Mouse (Mus musculus): ENCODE results near the gene 1700056E22Rik. TPM values are rescaled to one million over a fixed set of nuclear protein-coding genes. Genes with fewer than 3 reads are reported as not detected.

The 1700056E22Rik gene
- polyA plus RNA-seq, 1 experiment: 0.97 TPM

DNA sequence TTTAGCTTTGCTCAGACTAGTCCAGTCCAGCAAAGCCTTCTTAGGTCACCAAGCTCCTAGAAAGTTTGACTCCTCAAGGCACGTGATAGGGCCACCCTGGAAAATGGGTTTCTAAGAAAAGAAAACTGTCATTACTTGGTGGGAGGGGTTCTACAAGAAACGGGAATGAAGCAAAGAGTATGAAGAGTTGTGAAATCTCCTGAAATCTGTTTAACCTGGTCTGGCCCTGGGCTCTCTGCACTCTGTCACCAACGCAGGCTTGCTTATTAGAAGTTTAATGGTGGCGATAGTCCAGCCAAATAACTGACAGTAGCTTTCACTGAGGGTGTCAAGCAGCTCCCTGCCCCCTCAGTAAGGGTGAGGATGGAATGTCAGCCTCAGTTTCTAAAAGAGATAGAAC lies 19.0 kb upstream of the 1700056E22Rik start:
- no peak for DNase-seq
- 52% methylated on average over 4 of the region's 4 CpGs for WGBS
- H3K4me3 ChIP-seq (replicated peaks; ENCODE audit: extremely low read depth, low read depth, low read length): no peak overlapping the region

DNA sequence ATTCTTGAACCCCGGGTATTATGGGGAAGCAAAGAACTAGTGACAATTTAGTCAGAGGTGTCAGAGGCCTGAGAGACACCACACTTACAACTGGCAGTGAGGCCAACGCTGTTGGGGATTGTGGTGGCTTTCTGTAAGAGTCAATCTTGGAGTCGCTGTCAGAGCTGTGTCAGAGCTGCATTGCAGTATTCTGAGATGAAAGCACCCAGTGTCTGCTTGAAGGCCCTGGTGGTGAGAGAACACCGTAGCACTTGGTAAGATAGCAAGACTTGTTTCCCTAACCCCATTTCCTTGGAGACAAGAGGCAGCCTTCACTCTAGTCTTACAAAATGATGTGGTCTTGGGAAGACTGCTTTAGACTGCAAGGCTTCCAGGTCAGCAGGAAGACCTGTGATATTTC lies 18.2 kb upstream of the 1700056E22Rik start:
- WGBS: 58% methylated on average over 4 of the region's 4 CpGs
- H3K4me3 ChIP-seq (replicated peaks; ENCODE audit: extremely low read depth, low read depth, low read length): no peak overlapping the region
- H3K4me1 ChIP-seq (ENCODE audit: control insufficient read depth, insufficient read depth, low read length): peaks cover 21% of the 10 kb centered on the region
- no peak for DNase-seq
- TF ChIP-seq POLR2A (IDR thresholded peaks at IDR 0.05; ENCODE audit: borderline replicate concordance, extremely low read depth, low read depth, low read length) (no peak), CTCF (IDR thresholded peaks at IDR 0.05; ENCODE audit: insufficient read depth, low read length) (no peak)

More for the DNA sequence above, 19.0 kb upstream of the 1700056E22Rik start:
- H3K4me1 ChIP-seq (ENCODE audit: control insufficient read depth, insufficient read depth, low read length): peaks cover 18% of the 10 kb centered on the region
- TF ChIP-seq CTCF (IDR thresholded peaks at IDR 0.05; ENCODE audit: insufficient read depth, low read length) (no peak), POLR2A (IDR thresholded peaks at IDR 0.05; ENCODE audit: borderline replicate concordance, extremely low read depth, low read depth, low read length) (no peak)

DNA sequence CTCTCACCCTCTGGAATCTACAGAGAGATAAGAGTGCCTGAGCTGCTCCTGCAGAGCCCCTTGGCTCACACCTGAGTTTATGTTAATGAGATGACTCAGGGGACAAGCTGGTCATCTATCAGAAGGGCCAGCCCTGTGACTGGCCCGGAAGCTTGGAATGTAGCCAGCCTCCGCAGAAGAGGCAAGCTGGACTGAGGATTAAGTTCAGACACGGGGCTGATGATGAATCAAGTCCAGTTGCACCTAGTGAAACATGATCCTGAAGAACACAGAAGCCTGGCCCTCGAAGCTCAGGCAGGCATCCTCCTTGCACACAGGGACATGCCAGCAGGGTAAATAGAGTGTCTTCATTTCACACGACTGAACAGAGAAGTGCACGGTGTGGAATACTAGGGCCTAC lies 17.7 kb upstream of the 1700056E22Rik start:
- H3K4me3 ChIP-seq (replicated peaks; ENCODE audit: extremely low read depth, low read depth, low read length): no peak overlapping the region
- 23% methylated on average over 6 of the region's 6 CpGs for WGBS
- H3K4me1 ChIP-seq (ENCODE audit: control insufficient read depth, insufficient read depth, low read length): peaks cover 21% of the 10 kb centered on the region
- TF ChIP-seq CTCF (IDR thresholded peaks at IDR 0.05; ENCODE audit: insufficient read depth, low read length): no peak
- no peak for TF ChIP-seq POLR2A (IDR thresholded peaks at IDR 0.05; ENCODE audit: borderline replicate concordance, extremely low read depth, low read depth, low read length)
- no peak for DNase-seq

DNA sequence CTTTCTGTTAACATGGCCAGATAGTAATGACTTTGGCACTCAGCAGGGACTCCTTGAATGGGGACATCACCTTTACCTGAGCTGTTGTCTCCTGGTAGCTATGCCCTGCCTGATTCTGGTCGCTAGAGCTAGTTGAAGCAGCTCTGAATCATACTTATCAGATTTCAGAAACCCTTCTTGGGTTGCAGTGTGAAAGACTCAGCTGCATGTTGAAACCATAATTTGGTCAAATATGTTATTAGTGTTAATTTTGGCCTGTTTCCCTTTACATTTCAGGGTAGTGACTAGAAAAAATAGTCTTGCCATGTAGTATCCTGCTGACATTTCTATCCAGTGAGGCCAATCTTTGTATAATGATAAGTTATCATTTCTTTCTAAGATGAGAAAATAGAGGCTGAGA lies 17.2 kb upstream of the 1700056E22Rik start:
- WGBS: 71% methylated on average over 1 of the region's 1 CpGs
- TF ChIP-seq POLR2A (IDR thresholded peaks at IDR 0.05; ENCODE audit: borderline replicate concordance, extremely low read depth, low read depth, low read length) (no peak), CTCF (IDR thresholded peaks at IDR 0.05; ENCODE audit: insufficient read depth, low read length) (no peak)
- H3K4me1 ChIP-seq (ENCODE audit: control insufficient read depth, insufficient read depth, low read length): peaks cover 21% of the 10 kb centered on the region
- no peak overlapping the region for H3K4me3 ChIP-seq (replicated peaks; ENCODE audit: extremely low read depth, low read depth, low read length)
- no peak for DNase-seq

DNA sequence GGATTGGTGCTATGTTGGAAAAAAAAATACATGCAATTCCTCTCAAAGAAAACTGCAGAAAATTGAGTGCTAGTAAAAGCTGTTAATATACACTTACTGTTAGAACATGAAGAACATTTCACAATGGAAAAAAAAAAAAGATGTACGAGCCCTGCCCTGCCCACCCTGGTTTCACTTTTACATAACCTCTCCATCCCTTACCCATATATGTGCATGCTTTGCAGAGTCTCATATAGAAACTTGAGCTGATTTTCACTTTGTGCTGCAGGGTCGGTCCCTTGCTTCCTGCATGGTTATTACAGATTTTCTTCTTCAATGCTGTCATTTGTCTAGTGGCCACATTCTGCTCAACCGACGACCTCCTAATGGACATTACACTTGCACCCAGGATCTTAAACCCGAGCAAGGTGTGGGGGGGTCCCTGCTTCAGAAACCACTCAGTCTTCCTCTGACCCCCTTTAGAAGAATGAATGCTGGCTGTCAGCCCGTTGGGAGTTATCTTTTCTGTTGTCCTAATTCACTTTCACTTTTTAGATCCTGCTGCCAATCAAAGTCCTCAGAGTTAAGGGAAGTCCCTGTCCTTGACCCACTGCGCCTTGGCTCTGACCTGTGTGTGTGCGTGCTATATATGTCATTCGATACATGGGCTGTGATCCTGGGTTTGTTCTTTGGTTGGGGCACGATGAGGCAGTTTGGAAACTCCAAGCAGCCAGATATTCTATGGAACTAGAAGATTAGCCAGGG lies 14.7 kb upstream of the 1700056E22Rik start:
- Histone ChIP-seq H3K4me3 (replicated peaks; ENCODE audit: extremely low read depth, low read depth, low read length) (peak overlapping the region; percentile 64), H3K4me1 (ENCODE audit: control insufficient read depth, insufficient read depth, low read length) (peaks cover 21% of the 10 kb centered on the region)
- TF ChIP-seq CTCF (IDR thresholded peaks at IDR 0.05; ENCODE audit: insufficient read depth, low read length): no peak
- TF ChIP-seq POLR2A (IDR thresholded peaks at IDR 0.05; ENCODE audit: borderline replicate concordance, extremely low read depth, low read depth, low read length): no peak
- DNase-seq: no peak
- WGBS: 26% methylated on average over 10 of the region's 10 CpGs

DNA sequence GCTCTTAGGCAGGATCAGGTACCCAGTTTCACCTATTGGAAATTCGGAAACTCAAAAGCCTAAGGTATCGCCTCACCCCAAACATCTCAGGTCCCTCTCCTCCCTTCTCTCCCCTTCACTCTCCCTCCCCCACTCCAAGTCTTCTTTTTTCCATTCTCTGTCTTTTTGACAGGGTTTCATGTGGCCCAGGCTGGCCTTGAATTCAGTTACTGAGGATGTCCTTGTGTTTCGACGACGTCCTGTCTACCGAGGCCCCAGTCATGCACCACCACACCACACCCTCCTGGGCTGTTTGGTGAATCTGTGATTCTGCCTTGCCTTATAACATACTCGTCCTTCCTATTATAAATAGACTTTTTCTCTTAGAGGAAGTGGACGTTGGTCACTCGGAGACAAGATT lies 13.7 kb upstream of the 1700056E22Rik start:
- no peak overlapping the region for H3K4me3 ChIP-seq (replicated peaks; ENCODE audit: extremely low read depth, low read depth, low read length)
- 52% methylated on average over 9 of the region's 9 CpGs for WGBS
- H3K4me1 ChIP-seq (ENCODE audit: control insufficient read depth, insufficient read depth, low read length): peaks cover 16% of the 10 kb centered on the region
- no peak for DNase-seq
- no peak for TF ChIP-seq POLR2A (IDR thresholded peaks at IDR 0.05; ENCODE audit: borderline replicate concordance, extremely low read depth, low read depth, low read length)
- TF ChIP-seq CTCF (IDR thresholded peaks at IDR 0.05; ENCODE audit: insufficient read depth, low read length): no peak

DNA sequence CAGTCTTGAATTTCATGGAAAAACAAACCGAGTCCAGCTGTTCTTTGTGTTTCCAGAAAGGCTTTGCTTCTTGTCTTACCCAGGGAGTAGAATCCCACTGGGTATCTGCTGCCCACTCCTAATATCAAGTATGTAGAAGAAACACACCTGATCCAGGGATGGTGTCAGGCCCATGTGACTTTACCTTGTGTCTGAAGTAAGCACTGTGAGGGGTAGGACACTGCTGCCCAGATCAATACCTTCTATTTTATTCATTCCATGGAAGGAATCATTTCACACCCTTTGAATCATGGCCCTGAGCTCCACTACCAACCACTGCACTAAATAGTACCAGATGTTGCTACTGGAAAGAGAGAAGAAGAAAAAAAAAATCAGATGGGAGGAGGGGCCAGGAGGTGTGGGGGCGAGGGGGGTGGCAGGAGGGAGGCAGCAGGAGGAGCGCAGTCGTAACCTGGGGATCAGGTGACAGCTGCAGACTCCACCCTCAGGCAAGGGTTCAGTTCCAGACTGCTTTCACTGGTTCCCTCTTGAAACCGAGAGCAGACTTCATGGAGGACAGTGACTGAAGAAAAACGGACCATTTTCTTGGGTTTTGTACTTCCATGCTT lies 12.1 kb upstream of the 1700056E22Rik start:
- DNase-seq: no peak
- TF ChIP-seq CTCF (IDR thresholded peaks at IDR 0.05; ENCODE audit: insufficient read depth, low read length) (no peak), POLR2A (IDR thresholded peaks at IDR 0.05; ENCODE audit: borderline replicate concordance, extremely low read depth, low read depth, low read length) (no peak)
- 78% methylated on average over 6 of the region's 6 CpGs for WGBS
- Histone ChIP-seq H3K4me3 (replicated peaks; ENCODE audit: extremely low read depth, low read depth, low read length) (no peak overlapping the region), H3K4me1 (ENCODE audit: control insufficient read depth, insufficient read depth, low read length) (peaks cover 17% of the 10 kb centered on the region)

DNA sequence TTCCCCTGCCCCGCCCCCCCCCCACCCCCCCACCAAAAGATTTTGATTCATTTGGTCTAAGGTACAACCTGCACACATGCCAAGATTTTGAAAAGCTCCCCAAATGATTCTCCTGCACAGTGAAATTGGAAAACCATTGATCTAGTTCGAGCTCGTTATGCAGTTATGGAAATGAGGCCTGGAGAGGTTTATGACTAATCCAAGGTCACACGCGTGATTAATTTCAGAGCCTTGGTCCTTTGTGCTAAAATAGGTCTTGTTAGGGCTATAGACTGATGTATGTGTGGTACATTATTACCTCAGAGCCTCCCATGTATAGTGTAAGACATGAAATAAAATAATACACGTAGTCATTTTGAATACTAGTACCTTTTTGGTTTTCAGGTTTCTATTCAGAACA lies 9.3 kb upstream of the 1700056E22Rik start:
- TF ChIP-seq POLR2A (IDR thresholded peaks at IDR 0.05; ENCODE audit: borderline replicate concordance, extremely low read depth, low read depth, low read length) (no peak), CTCF (IDR thresholded peaks at IDR 0.05; ENCODE audit: insufficient read depth, low read length) (no peak)
- WGBS: 88% methylated on average over 6 of the region's 6 CpGs
- no peak for DNase-seq

DNA sequence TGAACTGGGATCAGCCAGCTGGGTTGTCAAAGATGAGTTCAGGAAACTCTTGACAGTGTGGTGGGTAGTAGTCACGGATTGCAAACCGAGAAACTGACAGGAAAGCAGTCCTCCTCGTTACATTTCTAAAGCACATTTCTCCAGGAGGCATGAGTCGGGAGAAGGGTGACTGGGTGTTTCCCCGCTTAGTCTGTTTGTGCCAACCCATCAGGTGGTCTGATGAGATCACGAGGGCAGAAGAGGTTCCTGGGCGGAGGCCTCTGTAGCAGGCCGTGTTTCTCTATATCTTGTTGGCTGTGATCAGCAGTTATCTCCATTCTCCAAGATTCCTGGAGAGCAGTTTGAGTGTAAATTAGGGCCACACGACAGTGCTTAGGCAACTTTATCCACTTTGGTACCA lies 8.6 kb upstream of the 1700056E22Rik start:
- TF ChIP-seq POLR2A (IDR thresholded peaks at IDR 0.05; ENCODE audit: borderline replicate concordance, extremely low read depth, low read depth, low read length) (no peak), CTCF (IDR thresholded peaks at IDR 0.05; ENCODE audit: insufficient read depth, low read length) (no peak)
- H3K4me3 ChIP-seq (replicated peaks; ENCODE audit: extremely low read depth, low read depth, low read length): no peak overlapping the region
- H3K4me1 ChIP-seq (ENCODE audit: control insufficient read depth, insufficient read depth, low read length): peaks cover 11% of the 10 kb centered on the region
- WGBS: 64% methylated on average over 9 of the region's 9 CpGs
- DNase-seq: no peak

More for the DNA sequence above, 9.3 kb upstream of the 1700056E22Rik start:
- Histone ChIP-seq H3K4me3 (replicated peaks; ENCODE audit: extremely low read depth, low read depth, low read length) (no peak overlapping the region), H3K4me1 (ENCODE audit: control insufficient read depth, insufficient read depth, low read length) (peaks cover 13% of the 10 kb centered on the region)

Measured in lung, adult 2 months (tissue).